Mouse (Mus musculus) lung, postnatal 0 days (tissue): ENCODE data around the gene Gmpr2.

Experiments
- CTCF ChIP-seq: IDR thresholded peaks from 2 replicates; pipeline ENCODE4 v1.5.1; 2016; ENCODE audit warnings: antibody characterized with exemption, mild to moderate bottlenecking
- EP300 ChIP-seq: IDR thresholded peaks from 2 replicates; pipeline ENCODE4 v1.6.1; 2016; ENCODE audit warnings: antibody characterized with exemption, mild to moderate bottlenecking, control low read depth

DNA sequence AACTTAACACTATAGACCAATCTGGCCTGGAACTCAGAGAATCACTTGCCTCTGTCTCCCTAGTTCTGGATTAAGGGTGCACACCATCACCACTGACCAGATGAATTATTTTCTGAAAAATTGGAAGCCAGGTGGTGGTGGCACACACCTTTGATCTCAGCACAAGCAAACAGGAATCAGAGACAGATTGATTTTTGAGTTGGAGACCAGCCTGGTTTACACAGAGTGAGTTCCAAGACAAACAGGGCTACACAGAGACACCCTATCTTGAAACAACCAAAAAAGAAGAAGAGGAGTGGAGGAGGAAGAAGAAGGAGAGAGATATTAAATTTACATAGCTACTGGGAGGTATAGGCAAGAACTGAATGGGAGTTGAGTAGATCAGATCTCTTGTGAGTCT is 54.5 kb downstream of the Gmpr2 start:
- TF ChIP-seq EP300 (no peak), CTCF (no peak)
